Mouse (Mus musculus) gastrocnemius, adult 18-20 months (tissue): ENCODE data around the gene Papola. TPM values are rescaled to one million over a fixed set of nuclear protein-coding genes. Genes with fewer than 3 reads are reported as not detected.

Source experiments
- DNase-seq: peaks from one replicate; pipeline ENCODE4 v3.0.0; 2021; ENCODE audit warnings: low spot score
- microRNA-seq: library from miRNA; unstranded; fragments of <30 nt; microRNA quantifications from one replicate; pipeline ENCODE4 v1.2.0, GENCODE M21; 2021
- total RNA-seq, 2 experiments: library from RNA; stranded (reverse); gene quantifications; 2 replicates each; pipeline ENCODE4 v1.2.3; 2021

Papola gene
- total RNA-seq, 2 experiments from 2014 or later = 66.2 to 85.3 TPM

DNA sequence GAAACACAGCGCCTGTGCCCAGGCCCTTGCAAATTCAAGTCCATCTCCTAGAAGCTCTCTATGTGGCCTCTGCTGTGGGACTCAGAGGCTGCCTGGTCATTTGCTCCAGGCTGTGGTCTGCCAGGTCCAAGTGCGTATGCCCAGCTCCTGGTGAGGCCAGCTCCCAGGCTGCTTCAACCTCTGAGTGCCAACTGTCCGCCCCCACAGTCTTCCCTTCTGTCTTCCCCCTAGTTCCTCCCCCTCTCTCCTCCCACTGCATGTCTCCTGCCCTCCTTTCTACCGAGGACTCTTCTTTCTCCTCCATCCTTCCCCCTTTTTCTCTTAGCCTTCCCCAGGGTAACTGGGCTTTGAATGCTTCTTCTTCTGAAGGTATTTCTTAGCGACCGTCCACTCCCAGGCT is 77.6 kb downstream of the Papola start:
- DNase-seq = no peak

- no peak for DNase-seq
These were observed 78.1 kb downstream of the Papola start for GRCm38 (mm10) chr12:105862607-105863006.

DNA sequence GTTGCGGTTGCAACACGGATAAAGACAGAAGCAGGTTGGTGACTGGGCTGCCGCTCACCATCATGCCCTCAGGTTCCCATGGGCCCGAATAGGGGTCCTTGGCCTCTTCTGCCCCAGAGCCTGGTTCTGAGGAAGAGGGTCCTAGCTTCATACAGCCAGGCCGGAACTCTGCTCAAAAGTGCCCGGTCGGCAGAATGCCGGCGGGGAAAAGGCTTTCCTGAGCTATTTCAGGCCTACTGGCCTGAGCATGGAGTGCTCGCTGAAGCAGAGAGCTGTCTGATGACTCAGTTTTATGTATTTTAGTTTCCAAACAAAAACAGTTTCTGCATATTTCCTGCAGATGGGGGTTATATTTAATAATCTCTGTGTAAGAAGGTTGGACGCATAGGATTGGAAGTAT is 78.9 kb downstream of the Papola start:
- no peak for DNase-seq

GRCm38 (mm10) chr12:105867646-105868045 is 83.2 kb downstream of the Papola start:
- DNase-seq = no peak

GRCm38 (mm10) chr12:105869242-105869641 is 84.7 kb downstream of the Papola start:
- no peak for DNase-seq

GRCm38 (mm10) chr12:105869696-105870095 is 85.2 kb downstream of the Papola start:
- no peak for DNase-seq

DNA sequence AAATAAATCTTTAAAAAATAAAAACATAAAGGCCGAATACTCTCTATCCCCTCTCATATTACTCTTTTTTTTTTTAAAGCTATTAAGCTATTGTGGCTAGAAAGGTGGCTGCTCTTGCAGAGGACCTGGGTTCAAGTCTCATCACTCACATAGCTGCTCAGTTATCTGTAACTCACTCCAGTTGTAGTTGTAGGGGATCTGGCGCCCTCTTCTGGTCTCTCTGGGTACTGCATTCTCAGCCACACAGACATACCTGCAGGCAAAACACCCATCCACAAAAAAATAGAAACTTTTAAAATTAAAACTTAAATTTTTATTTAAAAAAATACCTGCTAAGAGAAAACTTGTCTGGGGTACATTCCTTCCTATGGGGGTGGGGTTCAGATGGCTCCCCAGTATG is 88.8 kb downstream of the Papola start:
- no peak for DNase-seq

- DNase-seq = no peak
These were observed 90.6 kb downstream of the Papola start for GRCm38 (mm10) chr12:105875112-105875511.

- DNase-seq = no peak
These were observed 92.0 kb downstream of the Papola start for GRCm38 (mm10) chr12:105876521-105876920.

GRCm38 (mm10) chr12:105876931-105877330 is 92.4 kb downstream of the Papola start:
- no peak for DNase-seq

GRCm38 (mm10) chr12:105878746-105879145 is 94.3 kb downstream of the Papola start:
- no peak for DNase-seq

DNA sequence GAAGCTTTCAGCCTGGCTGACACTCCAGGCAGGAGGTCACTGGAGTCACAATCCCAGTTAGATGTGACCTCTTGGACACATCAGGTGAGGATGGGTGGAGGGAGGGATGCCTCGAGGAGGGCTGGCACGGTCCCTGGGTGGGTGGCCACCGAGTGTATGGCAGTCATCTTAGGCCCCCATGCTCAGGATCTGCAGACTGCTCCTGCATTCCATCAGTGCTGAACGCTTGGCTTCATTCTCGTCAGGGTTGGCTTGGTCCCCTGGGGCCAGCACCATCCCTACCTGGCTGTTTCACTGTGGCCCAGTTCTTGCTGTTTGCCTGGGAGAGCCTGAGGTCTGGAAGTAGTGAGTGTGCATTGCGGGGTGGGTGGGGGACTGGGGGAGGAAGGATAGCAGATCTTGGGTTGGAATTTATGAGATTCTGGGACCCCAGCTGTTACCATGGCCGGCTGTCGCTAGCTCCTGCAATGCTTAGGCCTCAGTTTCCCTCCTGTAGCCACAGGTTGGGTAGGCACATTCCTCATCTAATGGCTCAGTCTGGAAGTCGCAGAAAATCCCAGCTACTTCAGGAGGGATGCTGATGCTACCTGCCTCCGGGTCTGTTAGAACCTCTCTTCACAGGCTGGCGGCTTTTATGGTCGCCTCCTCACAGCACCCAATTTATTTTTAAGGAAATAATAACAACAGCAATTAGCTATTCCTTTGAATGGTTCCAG is 99.5 kb downstream of the Papola start:
- DNase-seq = no peak

DNA sequence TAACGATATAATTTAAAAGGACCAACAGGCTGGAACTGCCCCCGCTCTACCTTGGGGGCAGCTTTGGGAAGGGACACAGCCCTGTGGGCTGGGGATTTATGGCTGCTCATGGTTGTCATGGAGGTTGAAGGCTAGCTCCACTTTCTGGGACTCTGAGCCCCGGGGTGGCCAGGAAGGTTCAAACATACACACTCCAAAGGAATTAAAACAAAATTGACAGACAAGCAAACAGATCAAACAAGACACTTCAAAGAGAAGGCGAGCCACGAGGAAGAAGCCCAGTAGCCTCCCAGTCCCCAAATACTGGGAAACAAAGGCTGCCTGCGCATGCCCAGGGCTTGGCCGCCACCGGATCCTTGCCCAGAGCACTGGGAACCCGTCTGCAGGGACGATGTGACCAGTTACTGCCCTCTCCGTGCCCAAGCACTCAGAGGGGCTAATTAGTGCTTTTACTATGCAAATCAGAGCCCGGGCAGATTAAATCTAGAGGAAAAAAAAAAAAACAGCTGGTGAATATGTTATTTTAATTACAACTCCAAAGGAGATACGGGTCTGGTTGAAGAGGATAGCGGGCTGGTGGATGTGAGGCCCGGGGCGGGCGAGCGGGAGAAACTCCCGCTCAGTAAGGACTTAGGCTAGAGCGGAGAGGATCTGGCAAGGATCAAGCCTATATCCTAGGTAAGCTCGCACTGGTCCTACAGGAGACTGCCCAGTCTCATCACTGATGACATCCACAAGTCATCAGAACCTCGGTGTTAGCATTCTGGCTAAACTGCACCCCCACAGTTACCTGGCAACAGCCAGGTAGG is 100.2 kb downstream of the Papola start:
- no peak for DNase-seq

Small RNA genes within 50 kb of the gene (microRNA-seq; reads per million reads assigned to microRNA genes)
- not detected for gene Gm22120

Other genes with a start within 250 kb of the Papola start
- under 1 TPM; 0.33 to 0.39 TPM for gene Bdkrb2, start 221.5 kb upstream of the Papola start, total RNA-seq
- not detected for gene Bdkrb1, start 181.6 kb upstream of the Papola start, total RNA-seq
- 1 to 10 TPM; 6.3 to 6.4 TPM for gene Gskip, start 99.9 kb upstream of the Papola start, total RNA-seq
- gene Atg2b, start 99.5 kb upstream of the Papola start, total RNA-seq = 10 to 100 TPM; 17.2 to 17.7 TPM
- gene Ak7, start 78.7 kb upstream of the Papola start, total RNA-seq = under 1 TPM in 1 of 2 experiments, not detected in 1; 0.09 TPM
- 1 to 10 TPM; 3.8 to 4.6 TPM for gene Vrk1, start 225.5 kb downstream of the Papola start, total RNA-seq